8 mouse cellular contexts compared by ENCODE assay signal in genomic region chr5:64579494-64580339, GRCm38 (mm10).
DNase-seq lines count a peak whose midpoint lies in the region; ATAC-seq and TF ChIP-seq lines count a peak whose summit lies in the region.

No protein-coding gene starts in this region.

- no peak for TF ChIP-seq CTCF in lung, postnatal 0 days (IDR thresholded peaks at IDR 0.05)

- peak; percentile 18 for TF ChIP-seq EP300 in lung, postnatal 0 days (IDR thresholded peaks at IDR 0.05)

- H3K4me2 ChIP-seq in embryonic facial prominence, embryonic 12.5 days (replicated peaks), result peak overlapping the region; percentile 25; the same call in 1 of the 2 replicates
- peak overlapping the region; percentile 28 for H3K4me2 ChIP-seq in kidney, embryonic 14.5 days (replicated peaks; ENCODE audit: low read depth, low read length)
- peak overlapping the region; percentile 49 for H3K4me2 ChIP-seq in lung, postnatal 0 days (replicated peaks; ENCODE audit: low read depth, low read length)
- peak overlapping the region; percentile 47 for H3K4me2 ChIP-seq in stomach, embryonic 16.5 days (ENCODE audit: low read depth, low read length)

- H3K36me3 ChIP-seq in embryonic facial prominence, embryonic 12.5 days, result no peaks in the 10 kb centered on the region
- no peaks in the 10 kb centered on the region for H3K36me3 ChIP-seq in heart, embryonic 10.5 days
- no peaks in the 10 kb centered on the region for H3K36me3 ChIP-seq in kidney, embryonic 14.5 days (ENCODE audit: control insufficient read depth, insufficient read depth, low read length)
- no peaks in the 10 kb centered on the region for H3K36me3 ChIP-seq in lung, postnatal 0 days (ENCODE audit: insufficient read depth, low read length)
- H3K36me3 ChIP-seq in stomach, embryonic 16.5 days (ENCODE audit: control insufficient read depth, insufficient read depth, low read length), result no peaks in the 10 kb centered on the region

- peak overlapping the region; percentile 63 for H3K27ac ChIP-seq in embryonic facial prominence, embryonic 12.5 days
- peak overlapping the region; percentile 83 for H3K27ac ChIP-seq in heart, embryonic 10.5 days
- peak overlapping the region; percentile 68 for H3K27ac ChIP-seq in kidney, embryonic 14.5 days (ENCODE audit: low read depth, low read length)
- H3K27ac ChIP-seq in lung, postnatal 0 days (ENCODE audit: low read length), result peak overlapping the region; percentile 64
- H3K27ac ChIP-seq in stomach, embryonic 16.5 days (ENCODE audit: low read length), result peak overlapping the region; percentile 93

- peak; percentile 74; the same call in 1 of the 2 replicates for ATAC-seq in embryonic facial prominence, embryonic 12.5 days (ENCODE audit: insufficient number of reproducible peaks, insufficient read depth, low FRiP score, low TSS enrichment)
- ATAC-seq in kidney, embryonic 14.5 days (ENCODE audit: low FRiP score, low TSS enrichment), result peak; percentile 87
- ATAC-seq in lung, postnatal 0 days, result peak; percentile 72
- ATAC-seq in stomach, embryonic 16.5 days (ENCODE audit: insufficient read depth, low FRiP score), result peak; percentile 91

- no peak overlapping the region for H3K9ac ChIP-seq in embryonic facial prominence, embryonic 12.5 days
- H3K9ac ChIP-seq in kidney, embryonic 14.5 days (ENCODE audit: low read depth, low read length), result peak overlapping the region; percentile 25; the same call in 1 of the 2 replicates
- peak overlapping the region; percentile 26; the same call in 1 of the 2 replicates for H3K9ac ChIP-seq in lung, postnatal 0 days (replicated peaks; ENCODE audit: low read depth)
- H3K9ac ChIP-seq in stomach, embryonic 16.5 days (ENCODE audit: low read length), result peak overlapping the region; percentile 56

- peak; percentile 55 for DNase-seq in ovary, adult 18-20 months (ENCODE audit: low spot score)
- DNase-seq in ovary, postnatal 10 days (ENCODE audit: low spot score), result no peak
- DNase-seq in heart, embryonic 10.5 days (ENCODE audit: low spot score), result no peak
- DNase-seq in lung, postnatal 0 days (ENCODE audit: low spot score), result peak; percentile 83
- DNase-seq in right cerebral cortex, postnatal 14 days, result no peak

- no peaks in the 10 kb centered on the region for H3K9me3 ChIP-seq in embryonic facial prominence, embryonic 12.5 days
- H3K9me3 ChIP-seq in heart, embryonic 10.5 days, result no peaks in the 10 kb centered on the region
- H3K9me3 ChIP-seq in kidney, embryonic 14.5 days (ENCODE audit: control insufficient read depth, low read length), result no peaks in the 10 kb centered on the region
- no peaks in the 10 kb centered on the region for H3K9me3 ChIP-seq in lung, postnatal 0 days (ENCODE audit: low read length)
- no peaks in the 10 kb centered on the region for H3K9me3 ChIP-seq in stomach, embryonic 16.5 days (replicated peaks; ENCODE audit: control insufficient read depth, low read length)

- no peak overlapping the region for H3K4me3 ChIP-seq in embryonic facial prominence, embryonic 12.5 days
- H3K4me3 ChIP-seq in heart, embryonic 10.5 days, result peak overlapping the region; percentile 35
- H3K4me3 ChIP-seq in kidney, embryonic 14.5 days (ENCODE audit: low read length), result no peak overlapping the region
- H3K4me3 ChIP-seq in lung, postnatal 0 days (ENCODE audit: low read depth, low read length), result no peak overlapping the region
- 0 out of 2 replicates have a peak overlapping the region, but pooled peaks have one; percentile 4 for H3K4me3 ChIP-seq in stomach, embryonic 16.5 days (replicated peaks; ENCODE audit: low read length)

- WGBS in embryonic facial prominence, embryonic 12.5 days, result 8% methylated on average over 14 of the region's 14 CpGs
- 11% methylated on average over 14 of the region's 14 CpGs for WGBS in heart, embryonic 10.5 days
- WGBS in kidney, embryonic 14.5 days, result 5% methylated on average over 14 of the region's 14 CpGs
- WGBS in lung, postnatal 0 days, result 9% methylated on average over 14 of the region's 14 CpGs
- 4% methylated on average over 14 of the region's 14 CpGs for WGBS in stomach, embryonic 16.5 days

- peaks cover 15% of the 10 kb centered on the region for H3K4me1 ChIP-seq in embryonic facial prominence, embryonic 12.5 days
- H3K4me1 ChIP-seq in heart, embryonic 10.5 days, result peaks cover 45% of the 10 kb centered on the region
- peaks cover 46% of the 10 kb centered on the region for H3K4me1 ChIP-seq in kidney, embryonic 14.5 days (ENCODE audit: control insufficient read depth, insufficient read depth, low read length)
- H3K4me1 ChIP-seq in lung, postnatal 0 days (ENCODE audit: insufficient read depth, low read depth, low read length), result peaks cover 7% of the 10 kb centered on the region
- H3K4me1 ChIP-seq in stomach, embryonic 16.5 days (ENCODE audit: control insufficient read depth, insufficient read depth, low read length), result peaks cover 41% of the 10 kb centered on the region

- no peaks in the 10 kb centered on the region for H3K27me3 ChIP-seq in embryonic facial prominence, embryonic 12.5 days
- H3K27me3 ChIP-seq in heart, embryonic 10.5 days (ENCODE audit: insufficient read depth, poor library complexity, severe bottlenecking), result no peaks in the 10 kb centered on the region
- H3K27me3 ChIP-seq in kidney, embryonic 14.5 days (ENCODE audit: control insufficient read depth, insufficient read depth, low read length), result no peaks in the 10 kb centered on the region
- H3K27me3 ChIP-seq in lung, postnatal 0 days (replicated peaks; ENCODE audit: insufficient read depth, low read length), result no peaks in the 10 kb centered on the region
- no peaks in the 10 kb centered on the region for H3K27me3 ChIP-seq in stomach, embryonic 16.5 days (ENCODE audit: control insufficient read depth, insufficient read depth, low read length)

Comparison
In these comparisons a context has a peak if more than half of its experiments do, and no peak if none do; other contexts are left out.
1. DNase-seq: peak in ovary, adult 18-20 months (single experiment) and lung, postnatal 0 days (single experiment); none in ovary, postnatal 10 days (single experiment), heart, embryonic 10.5 days (single experiment) and right cerebral cortex, postnatal 14 days (single experiment).
2. H3K4me3 ChIP-seq: peak in heart, embryonic 10.5 days (single experiment) and stomach, embryonic 16.5 days (single experiment); none in embryonic facial prominence, embryonic 12.5 days (single experiment), kidney, embryonic 14.5 days (single experiment) and lung, postnatal 0 days (single experiment).
3. Peak in every context shown above with its lines, with median percentiles within 50 percentile points of each other: ATAC-seq, H3K27ac ChIP-seq and H3K4me2 ChIP-seq.